Mouse (Mus musculus) limb, embryonic 13.5 days (tissue): Measurements from ENCODE around the gene Srms. TPM values are rescaled to one million over a fixed set of nuclear protein-coding genes. Genes with fewer than 3 reads are reported as not detected.

Source experiments
- ATAC-seq: fragments of 200-750 bp; cut with Nextera tagmentation; 2 replicates; pipeline ENCODE4 v1.8.0; 2017; ENCODE audit warnings: low read depth, moderate number of reproducible peaks, moderate TSS enrichment; ENCODE audit not compliant: low FRiP score
- H3K27ac ChIP-seq: fragments of 300-500 bp; sonication (generic); 2 replicates; pipeline ENCODE4 v1.5.1; 2015; ENCODE audit warnings: inconsistent platforms, mild to moderate bottlenecking, moderate library complexity
- H3K27me3 ChIP-seq: fragments of 300-500 bp; sonication (generic); 2 replicates; pipeline ENCODE4 v1.6.1; 2015; ENCODE audit warnings: mild to moderate bottlenecking, inconsistent platforms
- H3K36me3 ChIP-seq: fragments of 300-500 bp; sonication (generic); 2 replicates; pipeline ENCODE4 v1.6.1; 2015; ENCODE audit warnings: inconsistent platforms, mild to moderate bottlenecking, moderate library complexity
- H3K4me1 ChIP-seq: fragments of 300-500 bp; sonication (generic); 2 replicates; pipeline ENCODE4 v1.6.1; 2015; ENCODE audit warnings: inconsistent platforms
- H3K4me2 ChIP-seq: fragments of 300-500 bp; sonication (generic); replicated peaks from 2 replicates; pipeline ENCODE4 v1.6.1; 2015; ENCODE audit warnings: inconsistent platforms, mild to moderate bottlenecking, moderate library complexity
- H3K4me3 ChIP-seq: fragments of 300-500 bp; sonication (generic); 2 replicates; pipeline ENCODE4 v1.5.1; 2015; ENCODE audit warnings: moderate library complexity, mild to moderate bottlenecking, inconsistent platforms
- H3K9ac ChIP-seq: fragments of 300-500 bp; sonication (generic); 2 replicates; pipeline ENCODE4 v1.6.1; 2015; ENCODE audit warnings: mild to moderate bottlenecking, inconsistent platforms
- H3K9me3 ChIP-seq: fragments of 300-500 bp; sonication (generic); 2 replicates; pipeline ENCODE4 v1.6.1; 2016; ENCODE audit warnings: inconsistent platforms
- WGBS: fragments of 180-500 bp; shearing (Covaris S2); methylation state at CpG from one replicate; pipeline ENCODE4 v1.1.7; 2015; 5-methylcytosine and 5-hydroxymethylcytosine counted together
- polyA plus RNA-seq: library from polyadenylated mRNA; unstranded; fragments of >200 nt; fragmentation: Nextera tagmentation; extraction: Ambion mirVana; gene quantifications from 2 replicates; pipeline ENCODE4 v1.2.1, GENCODE M21; 2015

Srms gene
- 0.15 and 0.19 TPM in 2 replicates for polyA plus RNA-seq

DNA sequence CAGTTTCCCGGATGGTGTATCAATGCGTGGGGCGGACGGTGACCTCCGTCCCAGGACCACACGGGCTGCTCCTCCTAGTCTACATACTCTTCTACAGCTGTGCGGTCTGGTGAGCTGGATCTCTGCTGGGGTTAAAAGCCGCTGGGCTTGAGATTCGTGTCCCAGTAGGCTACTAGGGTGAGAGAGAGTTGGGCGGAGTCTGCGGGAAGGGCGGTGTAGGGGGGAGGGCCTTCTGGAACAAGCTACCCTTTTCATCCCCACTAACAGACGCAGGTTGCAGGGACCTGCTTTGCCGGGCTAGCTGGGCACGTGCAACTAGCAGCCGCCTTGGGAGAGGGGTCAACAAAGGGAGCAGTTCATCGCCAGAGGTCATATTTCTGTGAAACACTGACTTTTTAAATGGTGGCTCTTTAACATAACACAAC, at the start of gene Srms:
Srms (minus strand) TSS at position 165 of the 425 bp plus-strand sequence.
- Histone ChIP-seq H3K9me3 (no peaks in the 10 kb centered on the region), H3K9ac (peak within 1 kb of the TSS; percentile 14), H3K4me2 (peak within 1 kb of the TSS; percentile 62), H3K4me1 (peaks cover 16% of the 10 kb centered on the region), H3K4me3 (peak within 1 kb of the TSS; percentile 36), H3K27me3 (peaks cover 43% of the 10 kb centered on the region), H3K27ac (no peak within 1 kb of the TSS), H3K36me3 (no peaks in the 10 kb centered on the region)
- WGBS, result 1% methylated on average over 17 of the region's 17 CpGs
- 0 out of 2 replicates have a peak, but pooled peaks have one; percentile 36 for ATAC-seq

DNA sequence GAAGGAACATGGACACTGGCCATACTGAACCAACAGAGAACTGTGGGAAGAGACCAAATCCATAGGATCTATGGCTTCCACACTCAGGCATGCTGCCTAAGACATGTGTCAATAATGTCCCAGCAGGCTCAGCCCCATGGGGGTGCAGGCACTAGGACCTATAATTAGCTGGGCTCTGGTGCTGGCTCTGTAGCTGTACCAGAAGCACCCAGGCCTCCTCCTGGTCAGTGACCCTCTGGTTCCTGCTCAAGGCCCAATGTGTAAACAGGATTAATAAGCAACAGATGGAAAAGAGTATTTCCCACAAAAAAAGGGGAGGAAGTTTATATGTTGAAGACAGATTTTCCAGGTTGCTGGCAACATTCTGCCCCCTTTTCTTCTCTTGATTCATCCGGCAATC, 40.3 kb upstream of the Srms start:
- no peak overlapping the region for H3K4me2 ChIP-seq
- H3K27me3 ChIP-seq, result no peaks in the 10 kb centered on the region
- H3K4me1 ChIP-seq, result no peaks in the 10 kb centered on the region
- WGBS, result 67% methylated on average over 1 of the region's 1 CpGs
- no peak overlapping the region for H3K27ac ChIP-seq
- H3K4me3 ChIP-seq, result no peak overlapping the region
- no peak for ATAC-seq
- H3K9me3 ChIP-seq, result no peaks in the 10 kb centered on the region
- no peak overlapping the region for H3K9ac ChIP-seq
- peaks cover 70% of the 10 kb centered on the region for H3K36me3 ChIP-seq

DNA sequence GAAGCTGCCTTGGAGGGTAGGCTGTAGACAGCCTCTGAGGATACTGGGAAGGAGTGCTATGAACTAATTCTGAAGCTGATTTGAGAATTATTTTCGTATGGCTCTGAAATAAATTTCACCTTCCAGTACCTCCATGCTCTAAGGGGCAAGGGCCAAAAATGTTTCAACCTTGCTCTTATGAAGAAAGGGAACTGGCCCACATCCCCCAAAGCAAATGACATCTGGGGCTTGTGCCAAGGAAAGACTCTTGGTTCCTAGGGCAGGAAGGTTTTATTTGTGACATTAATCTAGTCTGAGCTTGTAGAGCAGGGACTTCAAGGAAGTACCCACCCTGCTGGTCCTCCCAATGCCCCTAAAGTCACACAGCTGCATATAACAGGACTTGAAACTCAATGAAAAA, 38.9 kb upstream of the Srms start:
- H3K4me3 ChIP-seq, result no peak overlapping the region
- H3K9ac ChIP-seq, result no peak overlapping the region
- no peaks in the 10 kb centered on the region for H3K4me1 ChIP-seq
- H3K36me3 ChIP-seq, result peaks cover 58% of the 10 kb centered on the region
- 77% methylated on average over 1 of the region's 1 CpGs for WGBS
- ATAC-seq, result no peak
- H3K4me2 ChIP-seq, result no peak overlapping the region
- no peaks in the 10 kb centered on the region for H3K27me3 ChIP-seq
- H3K27ac ChIP-seq, result no peak overlapping the region
- H3K9me3 ChIP-seq, result no peaks in the 10 kb centered on the region

DNA sequence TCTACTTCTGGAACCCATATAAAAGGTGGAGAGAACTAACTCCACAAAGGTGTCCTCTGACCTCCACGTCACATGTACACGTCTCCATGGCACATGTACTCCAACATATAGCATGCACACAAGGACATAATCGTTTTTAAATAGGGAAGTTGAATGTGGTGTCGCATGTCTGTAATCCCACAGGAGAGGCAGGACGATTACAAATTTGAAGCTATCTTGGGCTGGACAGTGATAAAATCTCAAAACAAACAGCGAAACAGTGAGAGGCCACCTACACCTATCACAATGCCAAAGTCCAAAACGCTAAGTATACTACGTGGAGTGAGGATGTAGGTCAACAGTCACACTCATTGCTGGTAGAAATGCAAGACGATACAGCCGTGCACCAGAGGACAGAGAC, 36.2 kb upstream of the Srms start:
- 85% methylated on average over 10 of the region's 10 CpGs for WGBS
- Histone ChIP-seq H3K4me1 (no peaks in the 10 kb centered on the region), H3K4me3 (no peak overlapping the region), H3K27me3 (no peaks in the 10 kb centered on the region), H3K9me3 (no peaks in the 10 kb centered on the region), H3K9ac (no peak overlapping the region), H3K4me2 (no peak overlapping the region), H3K36me3 (peaks cover 35% of the 10 kb centered on the region), H3K27ac (no peak overlapping the region)
- ATAC-seq, result no peak

DNA sequence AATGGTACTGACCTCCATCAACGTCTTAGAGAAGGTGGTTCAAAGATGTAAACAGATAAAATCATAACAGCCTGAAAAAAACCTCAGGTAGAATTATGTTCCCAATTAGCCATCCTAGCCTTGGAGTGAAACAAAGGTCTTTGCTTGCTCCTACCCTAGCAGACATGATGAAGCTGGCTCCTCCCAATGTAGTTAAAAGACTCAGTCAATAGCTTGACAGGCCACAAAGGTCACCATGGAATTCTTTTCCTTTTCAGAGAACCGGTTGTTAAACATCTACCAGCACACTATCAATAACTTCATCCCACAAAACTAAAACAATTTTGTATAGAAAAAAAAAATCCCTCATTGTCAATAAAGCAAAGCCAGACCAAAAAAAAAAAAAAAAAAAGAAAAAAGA, 32.0 kb upstream of the Srms start:
- 35% methylated on average over 2 of the region's 2 CpGs for WGBS
- no peaks in the 10 kb centered on the region for H3K36me3 ChIP-seq
- ATAC-seq, result no peak
- H3K9ac ChIP-seq, result no peak overlapping the region
- no peak overlapping the region for H3K4me3 ChIP-seq
- H3K4me2 ChIP-seq, result no peak overlapping the region
- peaks cover 14% of the 10 kb centered on the region for H3K4me1 ChIP-seq
- no peaks in the 10 kb centered on the region for H3K9me3 ChIP-seq
- no peaks in the 10 kb centered on the region for H3K27me3 ChIP-seq
- no peak overlapping the region for H3K27ac ChIP-seq

DNA sequence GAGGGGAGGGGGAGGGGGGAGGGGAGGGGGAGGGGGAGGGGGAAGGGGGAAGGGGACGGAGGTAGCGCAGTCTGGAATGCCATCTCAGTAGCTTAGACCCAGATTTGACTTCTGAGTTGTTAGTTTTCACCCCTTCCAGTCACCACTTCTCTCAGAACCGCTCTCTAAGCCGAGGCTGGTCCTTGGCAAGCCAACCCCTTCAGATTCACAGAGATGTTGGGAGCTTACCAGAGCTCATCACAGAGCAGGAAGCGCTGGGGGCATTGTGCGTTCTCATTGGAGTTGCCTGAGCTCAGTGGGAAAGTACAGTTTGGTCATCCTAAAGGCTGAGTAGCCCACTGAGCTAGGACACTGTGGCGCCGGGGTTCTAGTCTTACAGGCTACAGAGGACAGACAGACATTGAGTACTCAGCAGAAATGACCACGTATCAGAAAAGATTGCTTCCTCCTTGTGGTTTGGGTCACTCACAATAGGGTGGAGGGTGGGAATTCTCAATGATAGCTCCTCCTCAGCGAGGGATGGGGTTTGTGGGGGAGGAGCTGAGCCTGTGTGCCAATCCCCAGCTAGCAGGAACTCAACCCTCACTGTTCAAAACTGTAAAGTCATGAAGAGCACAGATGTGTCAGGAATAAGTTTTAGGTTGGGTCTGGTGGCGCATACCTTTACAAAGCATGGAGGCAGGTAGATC, 30.9 kb upstream of the Srms start:
- H3K27ac ChIP-seq, result no peak overlapping the region
- 36% methylated on average over 11 of the region's 11 CpGs for WGBS
- no peak for ATAC-seq
- H3K4me2 ChIP-seq, result no peak overlapping the region
- H3K9me3 ChIP-seq, result no peaks in the 10 kb centered on the region
- no peak overlapping the region for H3K4me3 ChIP-seq
- no peaks in the 10 kb centered on the region for H3K36me3 ChIP-seq
- H3K27me3 ChIP-seq, result no peaks in the 10 kb centered on the region
- no peak overlapping the region for H3K9ac ChIP-seq
- peaks cover 14% of the 10 kb centered on the region for H3K4me1 ChIP-seq

DNA sequence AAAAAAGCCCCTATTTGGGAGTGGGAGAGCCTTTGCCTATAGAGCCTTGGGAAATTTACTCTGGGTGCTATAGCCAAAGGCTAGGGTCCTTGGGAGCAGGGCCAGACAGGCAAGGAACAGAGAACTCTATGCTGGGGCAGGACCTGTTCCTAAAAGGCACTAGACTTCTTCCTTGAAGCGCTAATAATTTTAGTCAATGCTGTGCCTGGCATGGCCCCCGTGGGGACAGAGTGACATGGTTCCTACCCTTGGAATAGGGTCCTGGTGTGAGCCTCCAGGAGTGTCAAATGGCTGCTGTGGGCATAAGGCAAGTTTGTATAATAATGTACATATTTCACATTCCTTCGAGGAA, 29.3 kb upstream of the Srms start:
- Histone ChIP-seq H3K27me3 (no peaks in the 10 kb centered on the region), H3K4me3 (peak overlapping the region; percentile 51), H3K4me1 (peaks cover 14% of the 10 kb centered on the region), H3K4me2 (peak overlapping the region; percentile 72), H3K9me3 (no peaks in the 10 kb centered on the region), H3K36me3 (peaks cover 9% of the 10 kb centered on the region; the same call in 1 of the 2 replicates), H3K9ac (peak overlapping the region; percentile 72), H3K27ac (no peak overlapping the region)
- 56% methylated on average over 3 of the region's 3 CpGs for WGBS
- 0 out of 2 replicates have a peak, but pooled peaks have one; percentile 16 for ATAC-seq

DNA sequence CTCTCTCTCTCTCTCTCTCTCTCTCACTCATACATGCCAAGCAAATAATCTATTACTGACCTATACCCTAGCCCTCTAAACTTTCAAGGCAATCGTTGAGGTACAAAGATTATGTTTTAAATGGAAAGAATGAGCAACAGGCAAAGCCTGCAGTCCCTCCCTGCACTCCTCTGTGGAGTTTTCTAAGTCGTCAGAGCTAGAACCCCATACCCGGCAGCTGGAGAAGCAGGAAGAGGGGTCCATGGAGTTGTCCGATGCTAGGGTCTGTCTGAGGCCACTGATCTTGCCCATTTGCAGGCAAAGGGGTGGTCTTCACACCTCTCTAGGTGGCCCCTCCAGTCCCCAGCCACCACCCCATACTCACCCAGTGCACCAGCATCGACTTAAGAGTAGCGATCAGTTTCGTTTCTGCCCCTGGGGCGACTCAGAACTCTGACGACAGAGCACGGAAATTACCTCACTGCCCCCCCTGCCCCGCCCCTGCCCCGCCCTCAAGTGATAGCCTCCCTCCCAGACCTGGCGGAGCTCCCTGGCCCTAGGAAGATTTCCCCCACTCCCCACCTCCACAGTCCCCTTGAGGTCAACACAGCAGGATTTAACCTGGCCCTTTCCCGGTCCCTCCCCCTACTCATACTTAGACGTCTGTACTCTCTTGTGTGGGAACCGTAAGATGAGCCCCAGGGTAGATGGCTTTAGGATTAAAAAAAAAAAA, 28.8 kb upstream of the Srms start, which contains the start of gene Helz2:
Helz2 (minus strand) TSS at position 426 of the 712 bp plus-strand sequence.
- Histone ChIP-seq H3K27me3 (no peaks in the 10 kb centered on the region), H3K36me3 (peaks cover 11% of the 10 kb centered on the region; the same call in 1 of the 2 replicates), H3K9me3 (no peaks in the 10 kb centered on the region), H3K27ac (no peak within 1 kb of the TSS), H3K4me3 (peak within 1 kb of the TSS; percentile 51), H3K9ac (peak within 1 kb of the TSS; percentile 72), H3K4me1 (peaks cover 14% of the 10 kb centered on the region), H3K4me2 (peak within 1 kb of the TSS; percentile 72)
- 5% methylated on average over 16 of the region's 16 CpGs for WGBS
- ATAC-seq, result peak; percentile 35; the same call in 1 of the 2 replicates

DNA sequence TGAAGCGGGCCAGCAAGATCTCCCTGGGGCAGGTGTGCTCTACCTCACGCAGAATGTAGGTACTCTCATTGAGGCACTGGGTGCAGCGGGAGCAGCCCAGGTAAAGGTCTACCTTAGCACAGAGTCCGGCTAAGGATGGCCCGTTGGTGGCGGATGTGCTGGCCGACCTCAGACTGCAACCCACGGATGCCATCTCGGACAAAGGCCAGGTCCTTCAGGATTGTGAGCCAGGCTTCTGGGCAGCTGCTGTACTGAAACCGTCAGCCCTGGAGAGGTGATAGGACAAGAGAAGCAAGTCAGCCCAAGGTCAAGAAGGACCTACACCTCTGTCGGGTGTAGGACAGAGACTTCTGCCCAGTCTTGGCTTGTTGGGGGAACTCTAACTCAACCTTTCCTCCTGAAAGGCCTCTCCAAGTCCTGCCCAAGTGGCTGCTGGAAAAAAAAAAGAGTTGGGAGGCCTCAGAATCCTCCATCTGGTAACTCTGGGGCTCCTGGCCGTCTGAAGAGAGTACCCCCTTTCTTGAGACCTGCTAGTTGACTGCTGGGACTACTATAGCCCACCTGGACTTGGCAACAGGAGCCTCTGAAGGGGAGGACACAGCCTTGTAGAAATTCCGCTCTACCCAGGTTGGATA, 27.9 kb upstream of the Srms start:
- ATAC-seq, result no peak
- H3K9ac ChIP-seq, result no peak overlapping the region

DNA sequence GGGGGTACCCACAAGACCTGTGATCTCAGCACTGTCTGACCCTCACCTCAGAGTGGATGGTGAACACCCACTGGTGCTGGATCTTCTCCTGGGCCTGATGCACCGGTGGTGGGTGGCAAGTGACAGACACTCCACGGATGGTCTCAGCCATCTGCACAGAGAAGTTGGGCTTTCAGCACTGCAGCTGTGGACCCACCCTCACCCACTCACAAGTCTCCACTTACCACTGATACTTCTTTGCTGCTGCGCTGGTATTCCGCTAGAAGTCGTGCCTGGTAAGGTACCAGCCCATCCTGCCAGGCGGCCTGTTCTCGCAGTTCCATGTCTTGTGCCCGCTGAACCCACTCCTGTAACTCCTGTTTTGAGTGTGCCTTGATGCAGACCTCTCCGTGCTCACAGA, 26.3 kb upstream of the Srms start:
- H3K4me1 ChIP-seq, result peaks cover 14% of the 10 kb centered on the region
- no peaks in the 10 kb centered on the region for H3K27me3 ChIP-seq
- H3K4me3 ChIP-seq, result no peak overlapping the region
- H3K9me3 ChIP-seq, result no peaks in the 10 kb centered on the region
- H3K36me3 ChIP-seq, result peaks cover 16% of the 10 kb centered on the region; the same call in 1 of the 2 replicates
- peak overlapping the region; percentile 43; the same call in 1 of the 2 replicates for H3K9ac ChIP-seq
- H3K27ac ChIP-seq, result no peak overlapping the region
- WGBS, result 89% methylated on average over 9 of the region's 9 CpGs
- H3K4me2 ChIP-seq, result no peak overlapping the region
- no peak for ATAC-seq

More for the DNA sequence above, 27.9 kb upstream of the Srms start:
- H3K4me2 ChIP-seq, result peak overlapping the region; percentile 72
- no peaks in the 10 kb centered on the region for H3K9me3 ChIP-seq
- peak overlapping the region; percentile 51 for H3K4me3 ChIP-seq
- WGBS, result 89% methylated on average over 13 of the region's 13 CpGs
- H3K27ac ChIP-seq, result no peak overlapping the region
- peaks cover 14% of the 10 kb centered on the region for H3K4me1 ChIP-seq
- no peaks in the 10 kb centered on the region for H3K27me3 ChIP-seq
- H3K36me3 ChIP-seq, result peaks cover 15% of the 10 kb centered on the region; the same call in 1 of the 2 replicates

DNA sequence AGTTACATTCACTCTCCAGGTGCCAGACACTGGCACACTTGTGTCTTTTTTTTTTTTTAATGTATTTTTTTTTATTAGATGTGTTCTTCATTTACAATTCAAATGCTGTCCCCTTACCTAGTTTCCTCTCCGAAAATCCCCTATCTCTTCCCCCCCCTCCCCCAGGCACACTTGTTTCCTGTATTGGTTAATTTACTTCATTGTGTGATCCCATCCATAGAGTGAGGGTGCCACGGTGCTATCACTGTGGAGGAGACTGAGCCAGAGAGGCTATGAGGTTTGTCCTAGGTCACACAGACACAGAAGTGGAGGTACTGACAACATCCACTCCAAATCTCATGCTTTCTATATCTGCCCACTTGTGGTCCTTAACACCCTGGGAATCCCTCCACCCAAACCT, 25.9 kb upstream of the Srms start:
- no peaks in the 10 kb centered on the region for H3K27me3 ChIP-seq
- no peak overlapping the region for H3K4me2 ChIP-seq
- no peak overlapping the region for H3K27ac ChIP-seq
- no peak for ATAC-seq
- no peaks in the 10 kb centered on the region for H3K9me3 ChIP-seq
- H3K4me1 ChIP-seq, result peaks cover 14% of the 10 kb centered on the region
- H3K36me3 ChIP-seq, result peaks cover 18% of the 10 kb centered on the region; the same call in 1 of the 2 replicates
- WGBS, result 72% methylated on average over 2 of the region's 2 CpGs
- H3K4me3 ChIP-seq, result no peak overlapping the region
- H3K9ac ChIP-seq, result peak overlapping the region; percentile 43; the same call in 1 of the 2 replicates

DNA sequence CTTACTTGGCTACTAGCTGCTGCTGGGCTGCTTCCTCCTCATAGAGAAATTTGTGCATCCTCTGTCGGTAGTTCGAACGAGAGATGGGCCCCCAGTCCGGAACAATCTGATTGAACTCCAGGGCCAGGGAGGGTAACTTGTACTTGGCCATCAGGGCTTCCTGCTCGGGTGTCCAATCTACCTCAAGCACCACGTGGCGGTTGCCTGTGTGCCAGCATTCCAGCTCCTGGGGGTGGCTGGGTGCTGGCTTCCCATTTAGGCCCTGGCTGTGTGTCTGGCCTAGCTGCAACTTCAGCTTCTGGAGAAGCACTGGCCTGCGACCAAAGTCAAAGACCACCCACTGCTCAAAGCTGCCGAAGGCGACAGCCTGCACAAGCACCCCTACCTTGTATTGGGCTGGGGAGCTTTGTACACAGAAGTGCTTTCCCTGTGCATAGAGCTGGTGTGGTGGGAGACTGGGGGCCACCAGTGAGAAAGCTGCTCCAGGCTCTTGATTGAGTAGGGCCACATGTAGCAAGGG, 25.2 kb upstream of the Srms start:
- Histone ChIP-seq H3K9me3 (no peaks in the 10 kb centered on the region), H3K36me3 (peaks cover 19% of the 10 kb centered on the region), H3K4me3 (no peak overlapping the region), H3K4me2 (no peak overlapping the region), H3K4me1 (peaks cover 14% of the 10 kb centered on the region), H3K27me3 (no peaks in the 10 kb centered on the region), H3K27ac (no peak overlapping the region), H3K9ac (no peak overlapping the region)
- no peak for ATAC-seq
- 83% methylated on average over 10 of the region's 10 CpGs for WGBS
